Mouse (Mus musculus) forebrain, embryonic 13.5 days (tissue): ENCODE results near the gene Dmkn. TPM values are rescaled to one million over a fixed set of nuclear protein-coding genes. Genes with fewer than 3 reads are reported as not detected.
"Not testable (repeated sequence)": the region's sequence is repeated elsewhere in the genome, so short reads cannot be mapped to it uniquely, and the experiment has no call there.

Experiments used
- ATAC-seq: fragments of 200-750 bp; cut with Nextera tagmentation; 2 replicates; pipeline ENCODE4 v1.8.0; 2017
- H3K27ac ChIP-seq: fragments of 300-500 bp; sonication (generic); 2 replicates; pipeline ENCODE4 v1.5.1; 2015; ENCODE audit warnings: inconsistent platforms, mild to moderate bottlenecking, moderate library complexity
- H3K27me3 ChIP-seq: fragments of 300-500 bp; sonication (generic); 2 replicates; pipeline ENCODE4 v1.6.1; 2015; ENCODE audit warnings: mild to moderate bottlenecking, inconsistent platforms
- H3K36me3 ChIP-seq: fragments of 300-500 bp; sonication (generic); 2 replicates; pipeline ENCODE4 v1.6.1; 2015; ENCODE audit warnings: mild to moderate bottlenecking, inconsistent platforms; ENCODE audit not compliant: poor library complexity, severe bottlenecking
- H3K4me1 ChIP-seq: fragments of 300-500 bp; sonication (generic); 2 replicates; pipeline ENCODE4 v1.6.1; 2015; ENCODE audit warnings: inconsistent platforms
- H3K4me2 ChIP-seq: fragments of 300-500 bp; sonication (generic); 2 replicates; pipeline ENCODE4 v1.6.1; 2015; ENCODE audit warnings: inconsistent platforms, mild to moderate bottlenecking, moderate library complexity
- H3K4me3 ChIP-seq: fragments of 300-500 bp; sonication (generic); 2 replicates; pipeline ENCODE4 v1.5.1; 2015; ENCODE audit warnings: mild to moderate bottlenecking, inconsistent platforms
- H3K9ac ChIP-seq: fragments of 300-500 bp; sonication (generic); 2 replicates; pipeline ENCODE4 v1.6.1; 2015; ENCODE audit warnings: mild to moderate bottlenecking, inconsistent platforms
- H3K9me3 ChIP-seq: fragments of 300-500 bp; sonication (generic); replicated peaks from 2 replicates; pipeline ENCODE4 v1.6.1; 2016; ENCODE audit warnings: inconsistent platforms
- WGBS: fragments of 180-500 bp; shearing (Covaris S2); methylation state at CpG from one replicate; pipeline ENCODE4 v1.1.7; 2015; 5-methylcytosine and 5-hydroxymethylcytosine counted together
- polyA plus RNA-seq: library from polyadenylated mRNA; unstranded; fragments of >200 nt; fragmentation: Nextera tagmentation; extraction: Ambion mirVana; gene quantifications from 2 replicates; pipeline ENCODE4 v1.2.1, GENCODE M21; 2015

The Dmkn gene
- polyA plus RNA-seq, result 0.68 TPM in 1 of 2 replicates, not detected in the other

DNA sequence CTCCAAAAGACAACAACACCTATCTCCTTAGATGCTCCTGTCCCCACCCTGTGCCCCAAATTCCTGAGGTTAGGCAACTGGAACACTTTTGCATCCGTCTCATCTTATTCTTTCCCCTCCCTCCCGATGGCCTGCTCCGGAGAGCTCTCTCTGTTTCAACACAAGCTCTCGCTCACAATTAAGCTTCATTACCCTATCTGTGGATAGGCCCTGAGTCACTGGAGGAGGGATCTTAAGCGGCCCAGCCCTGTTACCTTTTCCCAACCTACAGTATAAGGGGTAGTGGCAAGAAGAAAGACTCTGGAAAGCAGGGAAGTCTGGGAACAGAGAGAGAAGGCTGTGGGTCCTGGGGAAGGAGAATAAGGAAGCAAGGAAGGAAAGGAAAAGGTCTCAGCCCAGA is at the start of gene Dmkn:
Dmkn (plus strand) TSS at position 301 of the 400 bp plus-strand sequence.
- Histone ChIP-seq H3K9ac (0 out of 2 replicates have a peak within 1 kb of the TSS, but pooled peaks have one; percentile 12), H3K36me3 (no peaks in the 10 kb centered on the region), H3K9me3 (no peaks in the 10 kb centered on the region), H3K4me2 (no peak within 1 kb of the TSS), H3K4me1 (no peaks in the 10 kb centered on the region), H3K27ac (no peak within 1 kb of the TSS; the same call in 1 of the 2 replicates), H3K4me3 (no peak within 1 kb of the TSS), H3K27me3 (0 out of 2 replicates have a peak, but pooled peaks cover 4% of the 10 kb centered on the region)
- ATAC-seq, result no peak
- 28% methylated on average over 5 of the region's 5 CpGs for WGBS

DNA sequence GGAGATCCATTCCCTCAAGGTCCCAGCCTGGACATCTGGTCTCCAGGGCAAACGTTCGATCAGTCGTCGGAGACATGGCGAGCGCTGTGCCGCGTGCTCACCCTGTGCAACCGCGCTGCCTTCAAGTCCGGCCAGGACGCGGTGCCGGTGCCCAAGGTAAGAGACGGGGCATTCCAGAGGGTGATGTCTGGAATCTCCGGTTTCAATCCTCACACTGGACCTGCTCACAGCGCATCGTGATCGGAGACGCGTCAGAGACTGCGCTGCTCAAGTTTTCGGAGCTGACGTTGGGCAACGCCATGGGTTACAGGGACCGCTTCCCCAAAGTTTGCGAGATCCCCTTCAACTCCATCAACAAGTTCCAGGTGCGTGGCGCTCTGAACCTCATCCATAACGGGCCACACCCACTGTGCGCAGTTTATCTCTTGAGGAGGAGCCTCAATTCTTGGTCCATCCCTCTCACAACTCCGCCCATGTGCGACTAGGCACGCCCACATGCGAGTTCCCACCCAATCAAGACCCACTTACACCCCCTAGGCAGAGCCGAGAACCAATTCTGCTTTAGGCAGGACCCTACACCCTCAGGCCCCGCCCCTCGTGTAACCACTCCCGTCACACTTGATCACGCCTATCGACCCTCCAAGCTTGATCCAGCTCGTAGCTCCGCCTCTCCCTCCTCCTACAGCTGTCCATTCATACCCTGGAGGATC is 46.4 kb upstream of the Dmkn start:
- Histone ChIP-seq H3K27me3 (peaks cover 43% of the 10 kb centered on the region), H3K4me2 (peak overlapping the region; percentile 59), H3K36me3 (no peaks in the 10 kb centered on the region), H3K9ac (0 out of 2 replicates have a peak overlapping the region, but pooled peaks have one; percentile 12), H3K4me3 (peak overlapping the region; percentile 29), H3K4me1 (peaks cover 17% of the 10 kb centered on the region), H3K9me3 (no peaks in the 10 kb centered on the region), H3K27ac (no peak overlapping the region)
- peak; percentile 94 for ATAC-seq
- 1% methylated on average over 43 of the region's 43 CpGs for WGBS

DNA sequence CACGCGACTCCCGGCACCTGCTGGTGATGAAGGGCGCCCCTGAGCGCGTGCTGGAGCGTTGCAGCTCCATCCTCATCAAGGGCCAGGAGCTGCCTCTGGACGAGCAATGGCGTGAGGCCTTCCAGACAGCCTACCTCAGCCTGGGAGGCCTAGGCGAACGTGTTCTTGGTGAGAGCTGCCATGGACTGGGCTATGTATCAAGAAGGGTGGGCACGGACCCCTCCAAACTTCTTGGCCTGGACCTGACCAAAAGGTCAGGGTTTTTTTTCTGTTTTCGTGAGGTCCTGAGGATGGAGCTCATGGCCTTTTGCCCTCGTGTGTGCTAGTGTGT is 45.9 kb upstream of the Dmkn start:
- peak overlapping the region; percentile 59 for H3K4me2 ChIP-seq
- peak overlapping the region; percentile 29 for H3K4me3 ChIP-seq
- WGBS, result 8% methylated on average over 14 of the region's 14 CpGs
- H3K27ac ChIP-seq, result no peak overlapping the region
- peak; percentile 58; the same call in 1 of the 2 replicates for ATAC-seq
- peaks cover 43% of the 10 kb centered on the region for H3K27me3 ChIP-seq
- H3K4me1 ChIP-seq, result peaks cover 17% of the 10 kb centered on the region
- H3K9me3 ChIP-seq, result no peaks in the 10 kb centered on the region
- no peaks in the 10 kb centered on the region for H3K36me3 ChIP-seq
- H3K9ac ChIP-seq, result peak overlapping the region; percentile 10; the same call in 1 of the 2 replicates

DNA sequence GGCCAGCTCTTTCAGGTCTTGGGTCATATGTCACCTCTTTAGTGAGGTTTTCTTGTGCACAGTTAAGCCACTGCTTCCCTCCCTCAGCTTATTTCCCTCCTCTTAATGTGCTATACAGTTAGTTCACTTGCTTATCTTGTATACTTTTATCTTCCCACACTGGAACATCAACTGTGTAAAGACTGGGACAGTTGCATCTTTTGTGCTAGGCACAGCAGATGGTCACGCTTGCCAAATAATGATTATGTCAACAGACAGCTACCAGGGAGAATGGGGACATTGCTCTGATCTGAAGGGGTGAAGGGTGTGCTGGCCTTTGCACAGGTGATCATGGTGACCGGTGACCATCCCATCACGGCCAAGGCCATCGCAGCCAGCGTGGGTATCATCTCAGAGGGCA is 43.9 kb upstream of the Dmkn start:
- Histone ChIP-seq H3K4me1 (peaks cover 17% of the 10 kb centered on the region), H3K4me3 (no peak overlapping the region)
- WGBS, result 97% methylated on average over 5 of the region's 5 CpGs

DNA sequence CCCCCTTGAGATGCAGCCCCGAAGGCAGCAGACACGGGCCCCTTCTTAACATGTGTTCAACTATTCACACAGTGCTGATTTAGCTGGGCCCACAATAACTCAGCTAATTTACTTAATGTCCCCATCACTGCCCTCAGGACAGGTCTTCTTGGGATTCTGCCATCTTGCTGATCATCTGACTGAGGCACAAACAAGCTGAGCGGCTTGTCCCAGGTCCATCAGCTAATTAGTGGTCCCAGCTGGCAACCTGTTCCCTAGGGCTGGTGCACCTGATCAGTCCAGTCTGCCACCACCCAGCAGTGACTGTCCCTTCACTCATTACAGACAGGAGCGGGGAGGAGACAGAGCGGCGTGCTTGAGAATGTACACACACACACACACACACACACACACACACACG is 42.3 kb upstream of the Dmkn start:
- Histone ChIP-seq H3K4me1 (peaks cover 17% of the 10 kb centered on the region), H3K27me3 (peaks cover 18% of the 10 kb centered on the region), H3K9ac (no peak overlapping the region), H3K36me3 (0 out of 2 replicates have a peak, but pooled peaks cover 3% of the 10 kb centered on the region), H3K4me3 (no peak overlapping the region), H3K9me3 (no peaks in the 10 kb centered on the region), H3K4me2 (no peak overlapping the region), H3K27ac (no peak overlapping the region)
- no peak for ATAC-seq
- WGBS, result 61% methylated on average over 7 of the region's 7 CpGs

More for the DNA sequence above, 43.9 kb upstream of the Dmkn start:
- Histone ChIP-seq H3K9ac (no peak overlapping the region), H3K4me2 (no peak overlapping the region), H3K9me3 (no peaks in the 10 kb centered on the region), H3K36me3 (no peaks in the 10 kb centered on the region), H3K27ac (no peak overlapping the region), H3K27me3 (peaks cover 34% of the 10 kb centered on the region)
- ATAC-seq, result no peak

DNA sequence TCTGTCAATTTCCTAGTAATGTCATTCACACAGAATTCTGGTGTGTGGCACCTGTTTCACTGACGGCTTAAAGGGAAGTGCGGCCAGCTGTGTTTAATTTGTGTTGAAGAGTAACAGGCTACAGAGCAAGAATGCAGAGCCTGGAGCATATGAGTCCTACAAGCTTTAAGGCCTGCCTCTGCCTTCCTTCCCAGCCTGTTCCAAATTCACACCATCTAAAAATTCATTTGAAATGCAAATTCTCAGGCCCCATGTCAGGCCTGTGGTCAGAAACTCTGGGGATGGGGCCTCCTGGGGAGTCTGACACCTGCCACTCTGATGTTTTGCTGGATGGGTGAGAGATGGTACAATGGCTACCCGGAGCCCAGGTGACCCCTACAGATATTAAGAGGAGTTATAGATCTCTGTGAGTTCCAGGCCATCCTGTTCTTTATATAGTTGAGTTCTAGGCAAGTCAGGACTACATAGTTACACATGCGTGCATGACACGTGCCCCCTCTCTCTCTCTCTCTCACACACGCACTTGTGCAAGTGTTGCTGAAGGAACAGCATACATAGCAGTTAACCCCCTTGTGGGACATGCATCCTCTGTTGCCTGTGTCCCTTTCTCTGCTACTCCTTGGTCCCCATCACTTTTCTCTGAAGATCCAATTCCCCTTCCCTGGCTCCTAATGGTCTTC is 40.1 kb upstream of the Dmkn start:
- WGBS, result 75% methylated on average over 6 of the region's 6 CpGs
- Histone ChIP-seq H3K36me3 (peaks cover 17% of the 10 kb centered on the region; the same call in 1 of the 2 replicates), H3K9ac (no peak overlapping the region), H3K27ac (no peak overlapping the region), H3K4me2 (no peak overlapping the region), H3K27me3 (no peaks in the 10 kb centered on the region), H3K4me3 (no peak overlapping the region), H3K9me3 (no peaks in the 10 kb centered on the region), H3K4me1 (peaks cover 7% of the 10 kb centered on the region)
- ATAC-seq, result no peak

DNA sequence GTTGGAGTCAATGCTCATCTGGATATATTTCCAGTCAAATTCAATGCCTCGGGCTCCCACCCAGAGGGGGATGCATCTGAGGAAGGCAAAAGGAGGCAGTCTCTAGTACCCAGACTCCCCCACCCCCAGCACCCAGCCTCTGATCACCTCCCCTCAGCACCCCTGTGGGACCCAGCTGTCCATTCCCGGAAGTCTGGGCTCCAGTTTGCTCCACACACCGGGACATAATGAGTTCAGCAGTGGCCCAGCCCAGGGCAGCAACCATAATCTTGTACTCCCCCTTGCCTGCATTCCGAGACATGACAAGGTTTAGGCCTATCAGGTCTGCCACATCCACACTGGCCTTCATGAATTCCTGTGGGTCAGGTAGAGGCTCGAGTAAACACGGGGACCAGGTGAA is 35.3 kb upstream of the Dmkn start:
- no peaks in the 10 kb centered on the region for H3K9me3 ChIP-seq
- peak overlapping the region; percentile 73 for H3K4me2 ChIP-seq
- H3K27ac ChIP-seq, result no peak overlapping the region
- ATAC-seq, result no peak
- H3K4me3 ChIP-seq, result peak overlapping the region; percentile 64
- peak overlapping the region; percentile 85 for H3K9ac ChIP-seq
- H3K36me3 ChIP-seq, result peaks cover 33% of the 10 kb centered on the region
- H3K4me1 ChIP-seq, result peaks cover 24% of the 10 kb centered on the region
- no peaks in the 10 kb centered on the region for H3K27me3 ChIP-seq
- WGBS, result 86% methylated on average over 6 of the region's 6 CpGs

DNA sequence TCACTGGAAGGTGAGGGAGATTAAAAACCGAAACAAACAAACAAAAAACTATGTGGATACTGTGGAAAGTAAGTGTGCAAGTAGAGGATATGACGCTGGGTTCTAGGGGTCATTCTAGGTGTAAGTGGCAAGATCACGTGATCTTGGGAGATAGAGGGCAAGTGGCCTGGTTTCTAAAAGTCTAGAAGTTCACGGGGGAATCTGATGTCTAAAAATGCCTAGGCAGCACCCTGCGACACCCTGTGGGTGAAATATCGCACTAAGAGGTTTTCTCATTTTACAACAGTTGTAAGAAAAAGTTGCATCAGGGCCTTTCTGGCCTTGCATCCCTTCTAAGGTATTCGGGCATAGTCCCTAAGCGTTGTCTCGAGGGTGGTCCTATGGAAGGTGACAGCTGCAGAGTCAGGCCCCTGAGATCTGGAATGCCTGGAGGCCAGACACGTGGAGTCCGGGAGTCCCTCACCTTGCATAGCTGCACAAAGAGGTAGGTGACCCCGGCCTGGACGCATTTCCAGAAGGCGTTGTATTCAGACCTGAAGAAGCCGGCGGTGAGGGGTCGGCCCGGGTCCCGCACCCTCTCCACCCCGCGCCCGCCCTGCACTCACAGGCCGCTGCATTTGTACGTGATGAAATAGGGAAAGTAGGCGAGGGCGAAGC is 34.7 kb upstream of the Dmkn start:
- H3K4me2 ChIP-seq, result peak overlapping the region; percentile 73
- peak overlapping the region; percentile 64 for H3K4me3 ChIP-seq
- H3K27me3 ChIP-seq, result no peaks in the 10 kb centered on the region
- H3K9me3 ChIP-seq, result no peaks in the 10 kb centered on the region
- 7% methylated on average over 26 of the region's 26 CpGs for WGBS
- peak overlapping the region; percentile 85 for H3K9ac ChIP-seq
- ATAC-seq, result peak; percentile 61
- H3K27ac ChIP-seq, result peak overlapping the region; percentile 88; the same call in 1 of the 2 replicates
- H3K36me3 ChIP-seq, result peaks cover 40% of the 10 kb centered on the region
- H3K4me1 ChIP-seq, result peaks cover 24% of the 10 kb centered on the region

DNA sequence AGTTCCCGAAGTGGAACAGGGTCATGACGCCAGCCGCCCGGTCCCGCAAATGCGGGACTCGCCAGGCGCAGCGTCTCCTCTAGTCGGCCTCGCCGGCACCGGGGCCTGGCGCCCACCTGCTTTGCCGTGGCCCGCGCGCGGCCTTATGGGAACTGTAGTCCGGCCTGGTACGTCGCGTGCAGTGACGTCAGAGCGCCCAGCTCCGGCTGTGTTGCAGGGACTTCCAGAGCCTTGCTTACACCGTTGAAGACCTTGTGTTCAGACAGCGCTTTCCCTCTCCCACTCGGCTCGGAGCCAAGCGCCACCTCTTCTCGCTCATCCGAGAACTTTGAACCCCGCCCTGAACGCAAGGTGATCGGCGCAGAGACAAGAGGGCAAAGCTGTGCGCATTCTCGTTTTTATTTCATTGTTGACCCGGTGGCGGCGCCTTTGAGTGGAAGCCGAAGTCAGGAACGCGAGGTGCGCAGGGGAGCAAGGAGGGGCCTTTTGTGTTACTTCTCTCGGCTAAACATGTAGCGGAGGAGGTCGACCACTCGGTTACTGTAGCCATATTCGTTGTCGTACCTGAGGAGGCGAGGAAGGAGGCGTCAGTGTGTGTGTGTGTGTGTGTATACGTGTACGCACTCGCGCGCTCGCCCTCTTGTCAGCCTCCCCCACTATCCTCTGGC is 34.0 kb upstream of the Dmkn start, which contains the start of gene Tmem147:
Tmem147 (minus strand) TSS at position 145 of the 668 bp plus-strand sequence.
- peak; percentile 99 for ATAC-seq

DNA sequence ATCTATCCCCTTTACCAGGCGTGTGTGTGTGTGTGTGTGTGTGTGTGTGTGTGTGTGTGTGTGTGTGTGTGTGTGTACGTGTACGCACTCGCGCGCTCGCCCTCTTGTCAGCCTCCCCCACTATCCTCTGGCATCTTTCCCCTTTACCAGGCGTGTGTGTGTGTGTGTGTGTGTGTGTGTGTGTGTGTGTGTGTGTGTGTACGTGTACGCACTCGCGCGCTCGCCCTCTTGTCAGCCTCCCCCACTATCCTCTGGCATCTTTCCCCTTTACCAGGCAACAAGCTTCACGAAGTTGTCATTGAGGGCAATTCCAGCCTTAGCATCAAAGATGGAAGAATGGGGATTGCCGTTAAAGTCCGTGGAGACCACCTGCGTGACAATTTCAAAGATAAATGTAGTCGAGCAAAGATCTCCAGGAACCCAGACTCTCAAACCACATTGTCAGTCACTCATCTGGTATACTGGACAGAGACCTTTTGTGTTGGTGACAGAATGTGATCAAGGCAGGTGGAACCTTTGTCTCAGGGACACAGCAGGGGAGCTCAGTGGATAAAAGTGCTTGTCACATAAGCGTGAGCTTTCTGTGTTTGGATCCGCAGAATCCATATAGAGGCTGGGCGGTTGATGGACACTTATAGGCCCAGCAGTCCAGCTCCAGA is 33.4 kb upstream of the Dmkn start:
- H3K4me3 ChIP-seq, result peak overlapping the region; percentile 64
- peaks cover 49% of the 10 kb centered on the region for H3K36me3 ChIP-seq
- peak; percentile 22; the same call in 1 of the 2 replicates for ATAC-seq

More for the DNA sequence above, 34.0 kb upstream of the Dmkn start, which contains the start of gene Tmem147:
- WGBS, result under 1% methylated on average over 60 of the region's 60 CpGs
- H3K27ac ChIP-seq, result peak within 1 kb of the TSS; percentile 88
- H3K36me3 ChIP-seq, result peaks cover 44% of the 10 kb centered on the region
- peak within 1 kb of the TSS; percentile 85 for H3K9ac ChIP-seq
- peak within 1 kb of the TSS; percentile 73 for H3K4me2 ChIP-seq
- peaks cover 24% of the 10 kb centered on the region for H3K4me1 ChIP-seq
- no peaks in the 10 kb centered on the region for H3K27me3 ChIP-seq
- peak within 1 kb of the TSS; percentile 64 for H3K4me3 ChIP-seq
- no peaks in the 10 kb centered on the region for H3K9me3 ChIP-seq

DNA sequence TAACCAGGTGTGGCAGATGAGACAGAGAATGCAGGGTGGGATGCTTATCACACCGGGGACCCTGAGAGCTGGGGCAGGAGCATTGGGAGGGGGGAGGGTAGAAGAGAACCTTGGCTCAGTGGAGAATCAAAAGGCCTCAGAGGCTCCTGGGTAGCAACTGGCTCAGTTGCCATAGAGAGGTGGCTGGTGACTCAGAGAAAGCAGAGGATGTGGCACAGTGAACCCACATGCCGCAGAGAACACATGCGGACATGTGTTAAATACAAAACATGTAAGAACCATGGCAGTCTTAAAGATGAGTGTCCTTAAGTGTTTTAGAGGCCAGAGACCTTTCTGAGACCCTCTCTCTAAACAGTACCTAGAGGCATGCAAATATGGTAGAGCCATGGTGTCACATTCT is 27.3 kb upstream of the Dmkn start:
- H3K9ac ChIP-seq, result no peak overlapping the region
- H3K4me3 ChIP-seq, result no peak overlapping the region
- WGBS, result 85% methylated on average over 3 of the region's 3 CpGs
- H3K27ac ChIP-seq, result no peak overlapping the region
- ATAC-seq, result no peak
- H3K4me2 ChIP-seq, result no peak overlapping the region
- peaks cover 75% of the 10 kb centered on the region for H3K36me3 ChIP-seq
- H3K27me3 ChIP-seq, result no peaks in the 10 kb centered on the region
- H3K4me1 ChIP-seq, result peaks cover 4% of the 10 kb centered on the region; the same call in 1 of the 2 replicates
- no peaks in the 10 kb centered on the region for H3K9me3 ChIP-seq

More for the DNA sequence above, 33.4 kb upstream of the Dmkn start:
- Histone ChIP-seq H3K4me1 (peaks cover 24% of the 10 kb centered on the region), H3K9ac (peak overlapping the region; percentile 85), H3K27ac (peak overlapping the region; percentile 88), H3K4me2 (peak overlapping the region; percentile 73)
- not testable (repeated sequence) for H3K9me3 ChIP-seq, H3K27me3 ChIP-seq
- WGBS, result 16% methylated on average over 8 of the region's 22 CpGs
